Comparison of ENCODE assay signal across 8 mouse cellular contexts in the genomic region with DNA sequence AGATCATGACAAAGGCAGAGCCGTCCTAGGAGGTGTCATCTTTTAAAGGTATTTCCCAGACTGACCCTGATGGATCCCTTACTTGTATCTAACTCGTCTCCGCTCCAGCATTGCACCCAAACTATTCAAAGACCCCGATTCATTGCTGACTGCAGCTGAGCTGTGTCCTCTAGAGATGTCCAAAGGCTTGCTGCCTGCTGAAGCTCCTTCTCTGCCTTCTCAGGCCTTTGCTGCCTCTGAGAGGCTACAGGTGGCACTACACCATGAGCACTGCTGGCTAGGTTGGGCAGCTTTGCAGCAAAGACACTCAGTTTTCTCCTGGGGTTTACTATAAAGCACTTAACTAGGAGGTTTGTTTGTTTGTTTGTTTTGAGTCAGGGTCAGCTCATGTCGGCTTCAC. TPM values are rescaled to one million over a fixed set of nuclear protein-coding genes. Genes with fewer than 3 reads are reported as not detected.
DNase-seq lines count a peak whose midpoint lies in the region; ATAC-seq and TF ChIP-seq lines count a peak whose summit lies in the region.

No protein-coding gene starts in this region.

- H3K79me2 ChIP-seq in liver, adult 2 months (ENCODE audit: control insufficient read depth, insufficient read depth, low read length): no peaks in the 10 kb centered on the region

- no peaks in the 10 kb centered on the region for H3K36me3 ChIP-seq in midbrain, embryonic 14.5 days (ENCODE audit: control insufficient read depth, insufficient read depth, low read length)
- H3K36me3 ChIP-seq in midbrain, embryonic 13.5 days: peaks cover 4% of the 10 kb centered on the region; the same call in 1 of the 2 replicates
- no peaks in the 10 kb centered on the region for H3K36me3 ChIP-seq in kidney, postnatal 0 days (ENCODE audit: insufficient read depth, low read length)
- H3K36me3 ChIP-seq in liver, adult 2 months (ENCODE audit: control insufficient read depth, insufficient read depth, low read length): no peaks in the 10 kb centered on the region

- no peak overlapping the region for H3K9ac ChIP-seq in midbrain, embryonic 14.5 days (replicated peaks; ENCODE audit: low read length)
- no peak overlapping the region for H3K9ac ChIP-seq in midbrain, embryonic 13.5 days (replicated peaks)
- H3K9ac ChIP-seq in kidney, postnatal 0 days (ENCODE audit: low read depth, low read length): no peak overlapping the region
- no peak overlapping the region for H3K9ac ChIP-seq in liver, adult 2 months (ENCODE audit: low read depth, low read length)

- peak; percentile 93 for TF ChIP-seq CTCF in kidney, postnatal 0 days (IDR thresholded peaks at IDR 0.05; ENCODE audit: low read depth)
- TF ChIP-seq CTCF in liver, adult 2 months (IDR thresholded peaks at IDR 0.05; ENCODE audit: low read depth, low read length): peak; percentile 81

- H3K4me1 ChIP-seq in midbrain, embryonic 14.5 days (ENCODE audit: control insufficient read depth, insufficient read depth, low read length): peaks cover 6% of the 10 kb centered on the region; the same call in 1 of the 2 replicates
- H3K4me1 ChIP-seq in midbrain, embryonic 13.5 days (replicated peaks): peaks cover 11% of the 10 kb centered on the region; the same call in 1 of the 2 replicates
- peaks cover 12% of the 10 kb centered on the region for H3K4me1 ChIP-seq in kidney, postnatal 0 days (replicated peaks; ENCODE audit: insufficient read depth, low read length)
- H3K4me1 ChIP-seq in liver, adult 2 months (ENCODE audit: control insufficient read depth, insufficient read depth, low read length): peaks cover 5% of the 10 kb centered on the region; the same call in 1 of the 2 replicates

- H3K4me2 ChIP-seq in midbrain, embryonic 14.5 days (ENCODE audit: low read length): no peak overlapping the region
- no peak overlapping the region for H3K4me2 ChIP-seq in midbrain, embryonic 13.5 days (replicated peaks)
- no peak overlapping the region for H3K4me2 ChIP-seq in kidney, postnatal 0 days (ENCODE audit: low read length)

- no peak overlapping the region for H3K27ac ChIP-seq in midbrain, embryonic 14.5 days (replicated peaks; ENCODE audit: low read depth, low read length)
- H3K27ac ChIP-seq in midbrain, embryonic 13.5 days: no peak overlapping the region
- no peak overlapping the region for H3K27ac ChIP-seq in kidney, postnatal 0 days
- H3K27ac ChIP-seq in liver, adult 2 months (replicated peaks; ENCODE audit: insufficient read depth, low read depth, low read length): no peak overlapping the region

- peaks cover 6% of the 10 kb centered on the region; the same call in 1 of the 2 replicates for H3K9me3 ChIP-seq in midbrain, embryonic 14.5 days (ENCODE audit: control insufficient read depth, low read length)
- H3K9me3 ChIP-seq in midbrain, embryonic 13.5 days: no peaks in the 10 kb centered on the region
- no peaks in the 10 kb centered on the region for H3K9me3 ChIP-seq in kidney, postnatal 0 days (replicated peaks; ENCODE audit: low read length)

- no peak for ATAC-seq in midbrain, embryonic 14.5 days (ENCODE audit: low FRiP score, low TSS enrichment)
- no peak for ATAC-seq in midbrain, embryonic 13.5 days
- ATAC-seq in kidney, postnatal 0 days (replicated peaks; ENCODE audit: low FRiP score, low read depth): no peak

- 45% methylated on average over 5 of the region's 5 CpGs for WGBS in midbrain, embryonic 14.5 days
- 50% methylated on average over 5 of the region's 5 CpGs for WGBS in midbrain, embryonic 13.5 days
- 36% methylated on average over 5 of the region's 5 CpGs for WGBS in kidney, postnatal 0 days
- WGBS in liver, adult 2 months: 52% methylated on average over 5 of the region's 5 CpGs

- H3K4me3 ChIP-seq in midbrain, embryonic 14.5 days (replicated peaks; ENCODE audit: low read depth, low read length): no peak overlapping the region
- H3K4me3 ChIP-seq in midbrain, embryonic 13.5 days (replicated peaks): no peak overlapping the region
- H3K4me3 ChIP-seq in kidney, postnatal 0 days (replicated peaks; ENCODE audit: low read depth, low read length): no peak overlapping the region
- no peak overlapping the region; the same call in 1 of the 2 replicates for H3K4me3 ChIP-seq in liver, adult 2 months (ENCODE audit: insufficient read depth, low read depth, low read length)

- H3K27me3 ChIP-seq in midbrain, embryonic 14.5 days (ENCODE audit: control insufficient read depth, insufficient read depth, low read length): no peaks in the 10 kb centered on the region
- peaks cover 6% of the 10 kb centered on the region; the same call in 1 of the 2 replicates for H3K27me3 ChIP-seq in midbrain, embryonic 13.5 days
- H3K27me3 ChIP-seq in kidney, postnatal 0 days (ENCODE audit: insufficient read depth, low read length): no peaks in the 10 kb centered on the region
- H3K27me3 ChIP-seq in liver, adult 2 months (ENCODE audit: control insufficient read depth, insufficient read depth, low read length): no peaks in the 10 kb centered on the region

- DNase-seq in midbrain, embryonic 14.5 days: peak; percentile 81
- peak; percentile 50 for DNase-seq in cerebellum, adult 9-11 months
- peak; percentile 9 to 11 for DNase-seq in gastrocnemius, adult 8-10 months (ENCODE audit: low spot score in 2 of 2)
- DNase-seq in kidney, postnatal 0 days (ENCODE audit: low spot score): peak; percentile 90
- DNase-seq in liver, adult 2 months (ENCODE audit: extremely low read depth, low read depth, low spot score): peak; percentile 25
- DNase-seq in retina, adult 2 months (ENCODE audit: low read depth, low spot score): peak; percentile 38
- DNase-seq in urinary bladder, postnatal 25 days (ENCODE audit: low spot score): peak; percentile 22

- TF ChIP-seq POLR2A in liver, adult 2 months (IDR thresholded peaks at IDR 0.05; ENCODE audit: extremely low read depth, insufficient read depth, low read length): no peak

RNA-seq across cellular contexts. Expression of a gene that starts 2.6 kb away (rescaled TPM):
- polyA plus RNA-seq in midbrain, embryonic 14.5 days (2014; fragmentation: Nextera tagmentation; extraction: Ambion mirVana): 16.3 and 16.7 TPM in 2 replicates
- 10.1 and 12.2 TPM in 2 replicates for polyA plus RNA-seq in midbrain, embryonic 13.5 days (2015; fragmentation: Nextera tagmentation; extraction: Ambion mirVana)
- total RNA-seq in gastrocnemius, adult 8-10 months (2022): 1 to 10 TPM; 5.3 to 6.8 (median 5.6) TPM
- 2.3 and 2.7 TPM in 2 replicates for polyA plus RNA-seq in kidney, postnatal 0 days (2015; fragmentation: Nextera tagmentation; extraction: Ambion mirVana)
- 0.40 and 0.83 TPM in 2 replicates for total RNA-seq in liver, adult 2 months (2014; rRNA removed)
- polyA plus RNA-seq in liver, adult 2 months (2012; rRNA removed): 1.8 and 2.9 TPM in 2 replicates

RNA-seq across cellular contexts. Expression of a gene that starts 26.0 kb away (rescaled TPM):
- polyA plus RNA-seq in midbrain, embryonic 14.5 days (2014; fragmentation: Nextera tagmentation; extraction: Ambion mirVana): 20.0 and 21.5 TPM in 2 replicates
- 20.6 and 22.3 TPM in 2 replicates for polyA plus RNA-seq in midbrain, embryonic 13.5 days (2015; fragmentation: Nextera tagmentation; extraction: Ambion mirVana)
- 1 to 10 TPM; 6.7 to 8.4 (median 7.0) TPM for total RNA-seq in gastrocnemius, adult 8-10 months (2022)
- polyA plus RNA-seq in kidney, postnatal 0 days (2015; fragmentation: Nextera tagmentation; extraction: Ambion mirVana): 11.6 and 12.9 TPM in 2 replicates
- total RNA-seq in liver, adult 2 months (2014; rRNA removed): 17.5 and 21.1 TPM in 2 replicates
- 7.4 and 9.3 TPM in 2 replicates for polyA plus RNA-seq in liver, adult 2 months (2012; rRNA removed)

RNA-seq across cellular contexts. Expression of a gene that starts 27.3 kb away (rescaled TPM):
- polyA plus RNA-seq in midbrain, embryonic 14.5 days (2014; fragmentation: Nextera tagmentation; extraction: Ambion mirVana): 23.3 and 23.4 TPM in 2 replicates
- 30.0 and 32.3 TPM in 2 replicates for polyA plus RNA-seq in midbrain, embryonic 13.5 days (2015; fragmentation: Nextera tagmentation; extraction: Ambion mirVana)
- 1 to 10 TPM; 3.6 to 8.1 (median 5.1) TPM for total RNA-seq in gastrocnemius, adult 8-10 months (2022)
- polyA plus RNA-seq in kidney, postnatal 0 days (2015; fragmentation: Nextera tagmentation; extraction: Ambion mirVana): 55.3 and 55.8 TPM in 2 replicates
- 33.0 and 45.4 TPM in 2 replicates for total RNA-seq in liver, adult 2 months (2014; rRNA removed)
- 13.9 and 18.9 TPM in 2 replicates for polyA plus RNA-seq in liver, adult 2 months (2012; rRNA removed)

Comparison
In these comparisons a context has a peak if more than half of its experiments do, and no peak if none do; other contexts are left out.
1. DNase-seq: peak in every context shown above with its lines; median percentile 90 in kidney, postnatal 0 days; 81 in midbrain, embryonic 14.5 days; 50 in cerebellum, adult 9-11 months; 38 in retina, adult 2 months; 25 in liver, adult 2 months; 22 in urinary bladder, postnatal 25 days; 10 in gastrocnemius, adult 8-10 months.